Mouse (Mus musculus) adrenal gland (tissue): ENCODE measurements at regions not wholly inside any gene's neighbourhood (a gene's known extent, or its start where the extent isn't known, plus 50 kb on each side); places are given as distances from the start of the nearest gene placed in this dataset.
"Not testable (repeated sequence)": the region's sequence is repeated elsewhere in the genome, so short reads cannot be mapped to it uniquely, and the experiment has no call there.

Experiments used
- intact Hi-C: fragments of 180-260 bp; cut with DNase I; formaldehyde crosslinking; loops from one replicate; pipeline ENCODE4 v1.15.1; 2025

- intact Hi-C loops = no loop called here
Observed at GRCm38 (mm10) chr5:64580786-64581445, 222.3 kb upstream of the Klf3 start.

DNA sequence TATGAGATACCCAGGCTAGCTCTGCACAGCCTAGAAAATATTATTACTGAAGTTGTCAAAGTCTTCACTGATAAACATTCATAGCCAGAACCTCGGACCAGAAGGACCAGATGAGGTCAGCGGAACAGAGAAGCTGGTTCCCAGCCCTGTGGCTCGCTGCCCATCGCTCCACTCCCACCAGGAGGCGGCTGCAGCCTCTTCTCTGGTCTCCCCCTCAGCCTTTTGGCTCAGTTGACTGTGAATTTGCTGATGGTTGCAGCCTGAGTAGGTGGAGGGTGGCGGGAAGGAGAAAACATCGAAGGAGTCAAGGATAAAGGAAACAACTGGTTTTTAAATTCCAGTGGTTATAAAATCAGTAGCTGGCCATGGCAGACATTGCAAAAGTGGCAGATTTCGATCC lies 221.7 kb upstream of the Klf3 start:
- intact Hi-C loops = no loop called here

GRCm38 (mm10) chr5:64582031-64582430 lies 221.2 kb upstream of the Klf3 start:
- intact Hi-C loops = no loop called here

DNA sequence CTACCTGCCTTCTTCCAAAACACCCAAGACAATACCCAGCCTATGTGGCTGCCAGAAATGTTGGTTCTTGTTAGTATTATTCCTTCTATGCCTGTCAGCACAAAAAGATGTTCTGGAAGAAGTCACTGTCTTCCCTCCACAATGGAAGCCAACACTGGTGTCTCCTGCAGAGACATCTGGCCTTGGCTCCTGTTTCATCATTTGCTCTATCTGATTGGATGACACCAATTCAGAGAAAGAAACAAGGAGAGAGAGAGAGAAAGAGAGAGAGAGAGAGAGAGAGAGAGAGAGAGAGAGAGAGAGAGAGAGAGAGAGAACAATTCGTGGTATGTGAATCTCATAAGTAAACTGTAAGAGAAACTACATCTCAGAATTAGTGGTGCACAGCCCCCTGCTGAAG lies 218.9 kb upstream of the Klf3 start:
- intact Hi-C loops = no loop called here

- intact Hi-C loops = no loop called here
Observed at GRCm38 (mm10) chr5:64585076-64585786, 218.0 kb upstream of the Klf3 start.

GRCm38 (mm10) chr5:64586316-64586715 lies 216.9 kb upstream of the Klf3 start:
- intact Hi-C loops = no loop called here

- intact Hi-C loops = no loop called here
Observed at GRCm38 (mm10) chr5:64586933-64587332, 216.3 kb upstream of the Klf3 start.

DNA sequence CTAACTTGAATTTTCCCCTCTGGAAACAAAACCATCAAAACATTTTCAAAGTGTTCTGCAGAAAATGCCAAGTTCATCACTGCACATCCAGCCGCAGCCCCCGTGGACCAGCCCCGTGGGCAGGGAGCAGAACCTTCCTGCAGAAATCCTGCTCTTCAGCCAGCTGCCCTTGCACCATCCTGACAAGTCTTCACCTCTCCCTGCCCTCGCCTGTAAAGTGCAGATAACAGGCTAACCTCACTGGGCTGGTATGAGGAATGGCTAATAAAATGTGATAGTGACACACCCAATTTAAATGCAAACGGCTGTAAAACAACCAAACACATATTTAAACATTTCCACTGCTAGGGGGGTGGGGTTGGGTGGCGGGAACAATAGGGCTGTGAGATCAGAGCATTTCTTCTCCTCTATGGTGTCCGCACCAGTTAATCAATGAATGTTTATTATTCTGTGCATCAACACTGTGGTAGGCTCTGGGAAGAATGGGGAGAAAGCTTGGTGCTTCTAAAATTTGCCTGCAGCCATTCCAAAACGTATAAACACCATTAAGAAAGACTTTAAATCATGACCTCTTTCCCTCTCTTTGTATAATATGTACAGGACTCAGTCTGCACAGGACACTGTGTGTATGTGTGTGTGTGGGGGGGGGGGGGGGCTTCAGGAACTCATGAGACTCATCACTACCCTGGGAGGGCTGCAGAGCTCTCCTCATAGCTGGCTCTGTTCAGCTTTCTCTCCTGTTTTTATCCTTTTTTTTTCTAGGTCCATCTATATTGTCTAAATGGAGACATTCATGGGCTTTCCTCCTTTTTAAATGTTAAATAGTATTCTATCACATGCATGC lies 215.1 kb upstream of the Klf3 start:
- intact Hi-C loops = no loop called here

DNA sequence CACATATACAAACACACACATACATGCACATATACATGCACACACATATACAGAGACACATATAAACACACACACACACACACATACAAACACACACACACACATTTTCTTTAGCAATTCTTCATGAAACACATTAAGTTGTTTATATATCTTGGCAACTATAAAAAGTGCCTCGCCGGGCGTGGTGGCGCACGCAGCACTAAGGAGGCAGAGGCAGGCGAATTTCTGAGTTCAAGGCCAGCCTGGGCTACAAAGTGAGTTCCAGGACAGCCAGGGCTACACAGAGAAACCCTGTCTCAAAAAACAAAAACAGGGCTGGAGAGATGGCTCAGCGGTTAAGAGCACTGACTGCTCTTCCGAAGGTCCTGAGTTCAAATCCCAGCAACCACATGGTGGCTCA lies 214.4 kb upstream of the Klf3 start:
- intact Hi-C loops = not testable (repeated sequence)

DNA sequence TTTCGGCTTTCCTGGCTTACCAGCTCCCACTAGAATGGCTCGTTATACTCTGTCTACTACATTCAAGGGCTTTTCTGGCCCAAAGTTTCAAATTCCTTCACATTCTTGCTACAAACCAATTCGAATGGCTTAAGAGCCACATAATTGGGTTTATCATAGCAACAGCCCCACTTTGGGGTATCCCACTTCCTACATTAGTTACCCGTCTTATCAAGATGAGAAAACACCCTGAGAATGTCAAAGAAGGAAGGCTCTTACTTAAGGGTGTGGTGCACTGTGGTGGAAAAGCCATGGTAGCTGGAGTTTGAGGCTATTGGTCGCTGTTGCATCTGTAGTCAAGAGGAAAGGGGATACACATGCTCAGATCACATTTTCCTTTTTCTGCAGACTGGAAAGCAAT lies 213.2 kb upstream of the Klf3 start:
- intact Hi-C loops = no loop called here

- intact Hi-C loops = no loop called here
Observed at GRCm38 (mm10) chr5:64590747-64591146, 212.4 kb upstream of the Klf3 start.

GRCm38 (mm10) chr5:64591792-64592191 lies 211.4 kb upstream of the Klf3 start:
- intact Hi-C loops = no loop called here

- intact Hi-C loops = no loop called here
Observed at GRCm38 (mm10) chr5:64595220-64595619, 208.0 kb upstream of the Klf3 start.

DNA sequence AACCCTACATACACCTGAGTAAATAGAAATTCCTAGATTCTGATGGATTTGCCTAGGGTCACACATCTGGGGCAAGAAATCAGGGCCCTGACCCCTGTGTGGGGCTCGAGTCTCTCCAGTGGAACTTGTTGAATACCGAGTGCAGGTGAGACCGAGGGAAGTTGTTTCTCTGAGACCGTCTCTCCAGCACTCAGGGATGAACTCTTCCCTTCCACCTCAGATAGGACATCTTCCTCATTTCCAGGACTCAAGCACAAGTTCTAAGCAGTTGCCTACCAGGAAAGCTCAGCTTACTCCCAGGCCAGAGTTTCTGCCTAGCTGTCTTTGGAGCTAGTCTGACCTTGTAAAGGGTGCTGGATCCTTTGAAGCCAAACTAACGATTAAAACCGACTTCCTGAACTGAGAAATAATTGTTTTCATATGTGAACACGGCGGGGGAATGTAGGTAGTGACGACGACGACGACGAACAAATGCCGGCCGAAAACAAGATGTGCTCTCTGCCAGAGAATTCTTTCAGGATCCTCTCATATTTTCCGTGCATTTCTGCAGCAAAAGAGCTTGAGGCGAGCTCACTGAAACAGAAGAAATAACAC lies 207.3 kb upstream of the Klf3 start:
- intact Hi-C loops = no loop called here

GRCm38 (mm10) chr5:64597021-64597420 lies 206.2 kb upstream of the Klf3 start:
- intact Hi-C loops = no loop called here

DNA sequence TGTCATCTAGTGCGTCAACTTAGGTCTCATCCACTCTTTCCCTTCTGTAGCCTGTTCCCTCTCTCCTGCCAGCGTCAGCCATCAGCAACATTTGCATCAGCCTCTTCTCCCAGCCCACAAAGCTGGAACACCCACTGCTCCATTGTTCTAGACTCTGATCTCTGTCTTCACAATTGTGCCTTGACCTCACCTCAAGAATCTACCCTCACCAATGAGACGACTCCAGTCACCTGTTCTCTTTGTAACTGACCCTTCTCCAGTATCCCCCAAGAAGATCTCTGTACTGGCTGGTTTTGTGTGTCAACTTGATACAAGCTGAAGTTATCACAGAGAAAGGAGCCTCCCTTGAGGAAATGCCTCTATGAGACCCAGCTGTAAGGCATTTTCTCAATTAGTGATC lies 205.7 kb upstream of the Klf3 start:
- intact Hi-C loops = no loop called here

DNA sequence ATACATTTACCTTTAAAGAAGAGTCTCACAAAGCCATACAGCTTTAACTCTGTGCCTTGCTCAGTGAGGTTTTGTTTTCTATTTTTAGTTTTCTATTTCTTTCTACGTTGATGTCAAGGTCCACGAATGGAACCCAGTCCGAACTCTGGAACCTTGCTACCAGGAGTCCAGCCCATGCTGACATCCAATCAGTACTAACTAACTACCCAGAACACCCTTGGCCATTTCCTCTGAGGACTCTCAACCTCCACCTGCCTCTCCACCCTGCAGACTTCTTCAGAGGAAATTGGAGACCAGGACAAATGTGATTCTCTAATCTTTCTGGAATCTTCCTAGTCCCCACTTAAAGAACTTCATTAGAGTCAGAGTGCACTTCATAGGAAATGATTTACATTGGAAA lies 204.6 kb upstream of the Klf3 start:
- intact Hi-C loops = no loop called here

GRCm38 (mm10) chr5:64599015-64599414 lies 204.2 kb upstream of the Klf3 start:
- intact Hi-C loops = no loop called here

GRCm38 (mm10) chr5:64599865-64600288 lies 203.3 kb upstream of the Klf3 start:
- intact Hi-C loops = no loop called here

DNA sequence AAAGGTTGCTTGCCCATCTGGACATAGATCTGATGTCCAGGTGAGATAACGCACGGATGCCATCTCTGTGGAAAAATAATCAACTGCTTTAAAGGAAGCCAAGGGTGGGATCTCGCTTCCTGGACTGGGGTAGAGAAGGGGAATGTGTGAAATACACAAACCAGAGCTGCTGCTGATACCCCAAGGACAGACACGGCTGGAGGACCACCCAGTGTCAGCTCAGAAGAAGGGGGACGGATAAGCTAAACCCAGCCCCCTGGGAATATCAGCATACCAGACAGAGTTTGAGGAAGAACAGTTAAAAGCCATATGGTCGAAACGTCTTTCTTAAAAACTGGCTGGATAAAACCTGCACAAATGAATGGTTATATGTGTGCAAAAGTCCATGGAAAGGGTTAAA lies 202.8 kb upstream of the Klf3 start:
- intact Hi-C loops = no loop called here

DNA sequence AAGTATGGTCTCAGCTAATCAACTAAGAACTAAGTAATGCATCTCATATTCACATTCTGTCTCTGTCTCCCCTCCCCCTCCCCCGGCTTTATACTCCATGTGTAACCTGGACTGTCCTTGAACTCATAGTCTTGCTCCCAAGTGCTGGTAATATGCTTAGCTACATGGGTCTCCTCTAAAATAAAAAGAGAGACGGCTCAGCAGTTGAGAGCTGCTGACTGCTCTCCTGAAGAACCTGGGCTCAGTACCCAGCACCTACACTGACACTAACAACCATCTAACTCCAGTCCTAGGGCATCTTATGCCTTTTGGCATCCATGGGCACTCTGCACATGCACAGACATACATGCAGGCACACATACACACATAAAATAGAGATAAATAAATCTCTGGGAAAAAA lies 202.4 kb upstream of the Klf3 start:
- intact Hi-C loops = no loop called here

GRCm38 (mm10) chr5:64601285-64601684 lies 201.9 kb upstream of the Klf3 start:
- intact Hi-C loops = no loop called here
